Mouse (Mus musculus) kidney, adult 9 months (tissue): ENCODE results near the gene Gm13199.

ENCODE experiments used
- DNase-seq: peaks from one replicate; pipeline ENCODE4 v3.0.0; 2022

Gene Gm13199

GRCm38 (mm10) chr2:5821264-5821663, 41.5 kb downstream of the Gm13199 start:
- DNase-seq: no peak
